Mouse (Mus musculus) stomach, embryonic 14.5 days (tissue): ENCODE results near the gene March6. TPM values are rescaled to one million over a fixed set of nuclear protein-coding genes. Genes with fewer than 3 reads are reported as not detected.

ENCODE experiments used
- ATAC-seq: fragments of 200-750 bp; cut with Nextera tagmentation; 2 replicates; pipeline ENCODE4 v1.8.0; 2017; ENCODE audit warnings: low read depth, moderate TSS enrichment; ENCODE audit not compliant: insufficient number of reproducible peaks, insufficient read depth, low FRiP score
- H3K27ac ChIP-seq: fragments of 300-500 bp; sonication (generic); 2 replicates; pipeline ENCODE4 v1.5.1; 2014; ENCODE audit warnings: mild to moderate bottlenecking, low read length, moderate library complexity, mixed read lengths
- H3K27me3 ChIP-seq: fragments of 300-500 bp; sonication (generic); 2 replicates; pipeline ENCODE4 v1.6.1; 2014; ENCODE audit warnings: low read length, control low read depth, mixed read lengths; ENCODE audit not compliant: control insufficient read depth, insufficient read depth
- H3K36me3 ChIP-seq: fragments of 300-500 bp; sonication (generic); 2 replicates; pipeline ENCODE4 v1.6.1; 2014; ENCODE audit warnings: mild to moderate bottlenecking, control low read depth, low read length, moderate library complexity, mixed read lengths; ENCODE audit not compliant: control insufficient read depth, insufficient read depth
- H3K4me1 ChIP-seq: fragments of 300-500 bp; sonication (generic); 2 replicates; pipeline ENCODE4 v1.6.1; 2014; ENCODE audit warnings: low read length, control low read depth, mixed read lengths; ENCODE audit not compliant: control insufficient read depth, insufficient read depth
- H3K4me2 ChIP-seq: fragments of 300-500 bp; sonication (generic); replicated peaks from 2 replicates; pipeline ENCODE4 v1.6.1; 2014; ENCODE audit warnings: low read depth, low read length, control low read depth
- H3K4me3 ChIP-seq: fragments of 300-500 bp; sonication (generic); 2 replicates; pipeline ENCODE4 v1.5.1; 2014; ENCODE audit warnings: low read depth, low read length, control low read depth
- H3K9ac ChIP-seq: fragments of 300-500 bp; sonication (generic); replicated peaks from 2 replicates; pipeline ENCODE4 v1.6.1; 2014; ENCODE audit warnings: low read depth, mild to moderate bottlenecking, control low read depth, low read length, moderate library complexity, mixed read lengths
- H3K9me3 ChIP-seq: fragments of 300-500 bp; sonication (generic); 2 replicates; pipeline ENCODE4 v1.6.1; 2016; ENCODE audit warnings: low read depth, low read length, control low read depth; ENCODE audit not compliant: control insufficient read depth
- WGBS: fragments of 180-500 bp; shearing (Covaris S2); extraction: QIAGEN DNeasy Blood & Tissue Kit; methylation state at CpG from one replicate; pipeline ENCODE4 v1.1.7; 2014; 5-methylcytosine and 5-hydroxymethylcytosine counted together
- polyA plus RNA-seq: library from polyadenylated mRNA; unstranded; fragments of >200 nt; fragmentation: Nextera tagmentation; extraction: Ambion mirVana; gene quantifications from 2 replicates; pipeline ENCODE4 v1.2.1, GENCODE M21; 2014

The March6 gene
- polyA plus RNA-seq, 1 experiment from 2014 or later = 37.2 TPM

- no peaks in the 10 kb centered on the region for H3K36me3 ChIP-seq
- ATAC-seq = no peak
- 89% methylated on average over 3 of the region's 3 CpGs for whole genome bisulfite sequencing
Observed at GRCm38 (mm10) chr15:31538346-31538745, 7.5 kb upstream of the March6 start.

GRCm38 (mm10) chr15:31537706-31538105, 6.9 kb upstream of the March6 start:
- WGBS = 89% methylated on average over 2 of the region's 2 CpGs

More at GRCm38 (mm10) chr15:31538346-31538745, 7.5 kb upstream of the March6 start:
- Histone ChIP-seq H3K9me3 (no peaks in the 10 kb centered on the region), H3K4me3 (no peak overlapping the region), H3K27me3 (no peaks in the 10 kb centered on the region), H3K27ac (no peak overlapping the region), H3K4me2 (no peak overlapping the region), H3K9ac (no peak overlapping the region), H3K4me1 (peaks cover 13% of the 10 kb centered on the region)

GRCm38 (mm10) chr15:31536051-31536737, 5.3 kb upstream of the March6 start:
- Histone ChIP-seq H3K36me3 (no peaks in the 10 kb centered on the region), H3K4me2 (no peak overlapping the region), H3K4me3 (no peak overlapping the region), H3K27ac (no peak overlapping the region), H3K9me3 (no peaks in the 10 kb centered on the region), H3K9ac (no peak overlapping the region), H3K4me1 (0 out of 2 replicates have a peak, but pooled peaks cover 5% of the 10 kb centered on the region), H3K27me3 (no peaks in the 10 kb centered on the region)
- no peak for ATAC-seq
- 16% methylated on average over 7 of the region's 7 CpGs for WGBS

More at GRCm38 (mm10) chr15:31537706-31538105, 6.9 kb upstream of the March6 start:
- Histone ChIP-seq H3K4me2 (no peak overlapping the region), H3K9me3 (no peaks in the 10 kb centered on the region), H3K4me1 (peaks cover 13% of the 10 kb centered on the region), H3K4me3 (no peak overlapping the region), H3K36me3 (no peaks in the 10 kb centered on the region), H3K27me3 (no peaks in the 10 kb centered on the region), H3K9ac (no peak overlapping the region), H3K27ac (no peak overlapping the region)
- no peak for ATAC-seq

- no peak for ATAC-seq
- H3K4me1 ChIP-seq = 0 out of 2 replicates have a peak, but pooled peaks cover under 1% of the 10 kb centered on the region
- WGBS = 37% methylated on average over 8 of the region's 8 CpGs
Observed at GRCm38 (mm10) chr15:31535259-31535855, 4.5 kb upstream of the March6 start.

GRCm38 (mm10) chr15:31534421-31535258, 3.8 kb upstream of the March6 start:
- 87% methylated on average over 7 of the region's 7 CpGs for WGBS
- no peak overlapping the region for H3K4me3 ChIP-seq
- H3K9me3 ChIP-seq = no peaks in the 10 kb centered on the region
- no peaks in the 10 kb centered on the region for H3K4me1 ChIP-seq
- no peak for ATAC-seq
- H3K9ac ChIP-seq = no peak overlapping the region
- no peaks in the 10 kb centered on the region for H3K36me3 ChIP-seq
- H3K4me2 ChIP-seq = no peak overlapping the region
- H3K27me3 ChIP-seq = no peaks in the 10 kb centered on the region
- H3K27ac ChIP-seq = no peak overlapping the region

More at GRCm38 (mm10) chr15:31535259-31535855, 4.5 kb upstream of the March6 start:
- Histone ChIP-seq H3K27ac (no peak overlapping the region), H3K4me3 (no peak overlapping the region), H3K27me3 (no peaks in the 10 kb centered on the region), H3K4me2 (no peak overlapping the region), H3K36me3 (no peaks in the 10 kb centered on the region), H3K9ac (no peak overlapping the region), H3K9me3 (no peaks in the 10 kb centered on the region)

- 86% methylated on average over 2 of the region's 2 CpGs for WGBS
Observed at GRCm38 (mm10) chr15:31533529-31533928, 2.7 kb upstream of the March6 start.

GRCm38 (mm10) chr15:31532331-31533021, 1.6 kb upstream of the March6 start:
- no peak overlapping the region for H3K9ac ChIP-seq
- H3K27me3 ChIP-seq = no peaks in the 10 kb centered on the region
- H3K27ac ChIP-seq = no peak overlapping the region
- whole genome bisulfite sequencing = 97% methylated on average over 2 of the region's 2 CpGs
- H3K4me3 ChIP-seq = no peak overlapping the region
- peaks cover 6% of the 10 kb centered on the region for H3K4me1 ChIP-seq
- H3K4me2 ChIP-seq = no peak overlapping the region
- H3K36me3 ChIP-seq = no peaks in the 10 kb centered on the region
- no peak for ATAC-seq
- no peaks in the 10 kb centered on the region for H3K9me3 ChIP-seq

More at GRCm38 (mm10) chr15:31533529-31533928, 2.7 kb upstream of the March6 start:
- H3K9me3 ChIP-seq = no peaks in the 10 kb centered on the region
- peaks cover 6% of the 10 kb centered on the region for H3K4me1 ChIP-seq
- no peak overlapping the region for H3K27ac ChIP-seq
- H3K36me3 ChIP-seq = no peaks in the 10 kb centered on the region
- H3K9ac ChIP-seq = no peak overlapping the region
- ATAC-seq = no peak
- H3K4me3 ChIP-seq = no peak overlapping the region
- H3K27me3 ChIP-seq = no peaks in the 10 kb centered on the region
- H3K4me2 ChIP-seq = no peak overlapping the region
